Mouse (Mus musculus): ENCODE measurements at regions not wholly inside any gene's neighbourhood (a gene's known extent, or its start where the extent isn't known, plus 50 kb on each side); places are given as distances from the start of the nearest gene placed in this dataset.

GRCm38 (mm10) chr9:112725103-112725502 lies 489.4 kb upstream of the Arpp21 start:
- no peak for TF ChIP-seq CTCF (IDR thresholded peaks at IDR 0.05)
- in situ Hi-C loops (cut with MboI; ENCODE audit: low pct_unique_long_range_greater_than_20kb): no loop called here
- ChIA-PET CTCF (no interaction called here), POLR2A (no interaction called here)
- no peaks in the 10 kb centered on the region for H3K27me3 ChIP-seq
- DNase-seq (ENCODE audit: low read depth, low spot score): no peak
- ATAC-seq: no peak

GRCm38 (mm10) chr9:112723346-112723745 lies 487.6 kb upstream of the Arpp21 start:
- CTCF ChIA-PET: no interaction called here
- no peak for TF ChIP-seq CTCF (IDR thresholded peaks at IDR 0.05)
- in situ Hi-C loops (cut with MboI; ENCODE audit: low pct_unique_long_range_greater_than_20kb): no loop called here
- POLR2A ChIA-PET: no interaction called here
- H3K27me3 ChIP-seq: no peaks in the 10 kb centered on the region
- ATAC-seq: no peak
- DNase-seq (ENCODE audit: low read depth, low spot score): no peak

GRCm38 (mm10) chr9:112722501-112722900 lies 486.8 kb upstream of the Arpp21 start:
- ATAC-seq (no peak), DNase-seq (ENCODE audit: low read depth, low spot score) (no peak)
- no peaks in the 10 kb centered on the region for H3K27me3 ChIP-seq
- TF ChIP-seq CTCF (IDR thresholded peaks at IDR 0.05): no peak
- in situ Hi-C loops (cut with MboI; ENCODE audit: low pct_unique_long_range_greater_than_20kb): no loop called here
- CTCF ChIA-PET: no interaction called here
- POLR2A ChIA-PET: no interaction called here

- ChIA-PET CTCF (no interaction called here), POLR2A (no interaction called here)
- no peak for TF ChIP-seq CTCF (IDR thresholded peaks at IDR 0.05)
- in situ Hi-C loops (cut with MboI; ENCODE audit: low pct_unique_long_range_greater_than_20kb): no loop called here
- DNase-seq (ENCODE audit: low read depth, low spot score) (no peak), ATAC-seq (no peak)
- no peaks in the 10 kb centered on the region for H3K27me3 ChIP-seq
Observed at GRCm38 (mm10) chr9:112715197-112715762, 479.5 kb upstream of the Arpp21 start.

- ChIA-PET CTCF (no interaction called here), POLR2A (no interaction called here)
- ATAC-seq: no peak
- no peaks in the 10 kb centered on the region for H3K27me3 ChIP-seq
- in situ Hi-C loops (cut with MboI; ENCODE audit: low pct_unique_long_range_greater_than_20kb): no loop called here
- no peak for DNase-seq (ENCODE audit: low read depth, low spot score)
- TF ChIP-seq CTCF (IDR thresholded peaks at IDR 0.05): no peak
Observed at GRCm38 (mm10) chr9:112678866-112679265, 443.1 kb upstream of the Arpp21 start.

- in situ Hi-C loops (cut with MboI; ENCODE audit: low pct_unique_long_range_greater_than_20kb): no loop called here
- ATAC-seq (no peak), DNase-seq (ENCODE audit: low read depth, low spot score) (no peak)
- no peaks in the 10 kb centered on the region for H3K27me3 ChIP-seq
- POLR2A ChIA-PET: no interaction called here
- CTCF ChIA-PET: no interaction called here
- no peak for TF ChIP-seq CTCF (IDR thresholded peaks at IDR 0.05)
Observed at GRCm38 (mm10) chr9:112675232-112675631, 439.5 kb upstream of the Arpp21 start.
